Mouse (Mus musculus): ENCODE measurements around the gene Gm4881. TPM values are rescaled to one million over a fixed set of nuclear protein-coding genes. Genes with fewer than 3 reads are reported as not detected.
"Not testable (repeated sequence)": the region's sequence is repeated elsewhere in the genome, so short reads cannot be mapped to it uniquely, and the experiment has no call there.

Gene Gm4881
- total RNA-seq, 2 experiments from 2014 or later: not detected

- intact Hi-C loops (cut with DNase I): loop anchor here (5.0 kb wide), 2 partner anchors 70 to 175 kb away; partner anchors contain the start of gene Rabac1
- peak; percentile 21 to 25 for DNase-seq
These were observed 42.5 kb downstream of the Gm4881 start for GRCm38 (mm10) chr7:24901842-24902241.

DNA sequence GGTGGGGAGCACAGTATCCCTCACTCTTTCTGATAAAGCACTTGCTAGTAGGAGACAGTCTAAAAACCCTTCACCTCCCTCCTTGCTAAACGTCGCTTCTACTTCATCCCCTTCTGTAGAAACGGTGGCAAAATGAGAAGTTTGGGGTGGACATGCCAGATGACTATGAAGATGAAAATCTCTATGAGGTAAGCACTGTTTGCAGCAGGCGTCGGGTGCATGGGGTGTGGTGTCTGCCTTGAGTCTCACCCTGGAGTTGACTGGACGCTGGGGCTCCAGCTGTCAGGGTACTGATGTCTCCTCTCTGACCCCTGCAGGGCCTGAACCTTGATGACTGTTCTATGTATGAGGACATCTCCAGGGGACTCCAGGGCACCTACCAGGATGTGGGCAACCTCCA is 43.2 kb downstream of the Gm4881 start:
- DNase-seq: peak in 1 of 2 experiments; percentile 5
- intact Hi-C loops (cut with DNase I): loop anchor here (5.0 kb wide), 2 partner anchors 71 to 176 kb away; partner anchors contain the start of gene Rabac1

- intact Hi-C loops (cut with DNase I): no loop called here
- DNase-seq: no peak
These were observed 46.3 kb downstream of the Gm4881 start for GRCm38 (mm10) chr7:24897959-24898358.

GRCm38 (mm10) chr7:24897224-24897623 is 47.1 kb downstream of the Gm4881 start, which contains the start of gene Cd79a:
TSS of gene Cd79a (plus strand) at chr7:24897381.
- intact Hi-C loops (cut with DNase I): no loop called here
- DNase-seq: no peak

GRCm38 (mm10) chr7:24896269-24896668 is 48.0 kb downstream of the Gm4881 start:
- no peak for DNase-seq
- intact Hi-C loops (cut with DNase I): no loop called here

DNA sequence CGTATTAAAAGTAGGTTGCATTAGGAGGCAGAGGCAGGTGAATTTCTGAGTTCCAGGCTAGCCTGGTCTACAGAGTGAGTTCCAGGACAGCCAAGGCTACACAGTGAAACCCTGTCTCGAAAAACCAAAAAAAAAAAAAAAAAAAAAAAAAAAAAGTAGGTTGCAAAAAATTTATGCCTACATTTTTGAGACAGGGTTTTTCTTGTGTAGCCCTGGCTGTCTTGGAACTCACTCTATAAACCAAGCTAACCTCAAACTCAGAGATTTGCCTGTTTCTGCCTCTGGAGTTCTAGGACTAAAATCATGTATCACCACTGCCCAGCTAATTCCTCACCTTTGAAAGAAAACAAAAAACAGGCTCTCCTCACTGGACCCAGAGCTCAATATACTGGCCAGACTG is 48.5 kb downstream of the Gm4881 start:
- DNase-seq; intact Hi-C loops (cut with DNase I): not testable (repeated sequence)

- intact Hi-C loops (cut with DNase I): no loop called here
- DNase-seq: no peak
These were observed 52.1 kb downstream of the Gm4881 start for GRCm38 (mm10) chr7:24892125-24892583.

DNA sequence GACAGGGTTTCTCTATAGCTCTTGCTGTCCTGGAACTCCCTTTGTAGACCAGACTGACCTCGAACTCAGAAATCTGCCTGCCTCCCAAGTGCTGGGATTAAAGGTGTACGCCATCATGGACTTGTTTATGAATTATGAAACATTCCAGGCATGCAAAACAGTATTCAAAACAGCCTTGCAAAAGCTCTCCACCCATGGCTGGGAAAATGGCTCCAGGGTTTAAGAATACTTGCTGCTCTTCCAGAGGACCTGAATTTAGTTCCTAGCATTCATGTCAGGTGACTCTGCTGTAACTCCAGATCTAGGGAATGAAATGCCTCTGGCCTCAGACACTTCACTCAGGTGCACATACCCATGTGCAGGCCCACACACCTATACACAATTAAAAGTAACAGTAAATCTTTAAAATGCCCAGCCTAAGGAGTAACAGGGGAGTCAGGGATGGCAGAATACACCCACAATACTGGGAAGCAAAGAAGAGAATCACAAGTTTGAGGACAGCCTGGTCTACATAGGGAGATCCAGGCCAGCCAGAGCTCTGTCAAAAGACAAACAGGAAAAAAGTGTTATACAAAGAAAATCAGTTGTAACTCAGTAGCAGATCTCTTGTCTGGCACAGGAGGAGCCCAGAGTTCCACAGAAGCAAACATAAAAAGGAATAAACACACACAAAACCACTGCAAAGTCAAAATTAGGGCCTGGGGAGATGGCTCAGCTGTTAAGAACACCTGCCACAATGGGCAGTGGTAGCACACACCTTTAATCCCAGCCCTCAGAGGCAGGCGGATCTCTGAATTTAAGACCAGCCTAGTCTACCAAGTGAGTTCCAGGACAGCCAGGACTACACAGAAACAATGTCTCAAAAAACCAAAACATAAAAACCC is 52.8 kb downstream of the Gm4881 start:
- intact Hi-C loops (cut with DNase I): loop anchor here (2.0 kb wide), 1 partner anchor 73 kb away; no protein-coding TSS in a partner anchor
- no peak for DNase-seq

GRCm38 (mm10) chr7:24890281-24891216 is 53.7 kb downstream of the Gm4881 start:
- intact Hi-C loops (cut with DNase I): loop anchor here (1.0 to 2.0 kb wide), 3 partner anchors 14 to 74 kb away; no protein-coding TSS in a partner anchor
- DNase-seq: peak; percentile 82 to 83

DNA sequence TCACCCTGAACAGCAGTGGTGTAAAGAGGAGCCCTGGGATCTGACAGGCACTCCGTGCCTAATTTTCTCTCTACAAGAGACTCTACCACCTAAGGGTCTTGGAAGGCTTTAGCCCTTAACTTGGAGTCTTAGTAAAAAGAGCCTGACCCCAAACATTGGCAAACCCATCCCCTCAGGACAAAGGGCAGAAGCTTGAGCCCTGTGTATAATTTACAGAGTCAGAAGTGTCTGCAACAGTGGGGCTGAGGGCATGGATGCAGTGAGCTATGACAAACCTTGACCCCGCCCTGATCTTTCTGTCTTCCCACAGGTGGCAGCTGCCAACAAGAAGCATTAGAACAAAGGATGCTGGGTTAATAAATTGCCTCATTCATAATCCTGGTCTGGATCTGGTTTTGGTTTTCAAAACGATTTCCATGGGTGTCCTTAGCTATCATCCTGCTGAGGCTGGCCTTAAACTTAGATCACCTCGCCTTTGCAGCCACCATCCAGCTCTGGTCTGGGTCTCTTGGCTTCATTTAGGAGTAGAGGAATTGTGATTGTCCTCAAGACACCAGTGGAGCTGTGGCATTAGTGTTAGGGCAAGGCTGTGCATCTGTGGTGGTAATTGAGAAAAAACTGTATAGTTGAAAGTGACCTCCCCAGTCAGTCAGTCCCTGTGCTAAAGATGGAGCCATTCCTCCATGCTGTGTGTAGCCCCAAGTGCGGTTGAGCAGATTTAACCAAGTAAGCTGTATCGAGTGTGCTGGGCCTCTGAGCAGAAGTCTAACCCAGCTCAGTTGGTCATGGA is 54.7 kb downstream of the Gm4881 start:
- no peak for DNase-seq
- intact Hi-C loops (cut with DNase I): loop anchor here (1.0 to 2.0 kb wide), 3 partner anchors 15 to 75 kb away; no protein-coding TSS in a partner anchor

GRCm38 (mm10) chr7:24887096-24887495 is 57.2 kb downstream of the Gm4881 start:
- intact Hi-C loops (cut with DNase I): no loop called here
- no peak for DNase-seq

DNA sequence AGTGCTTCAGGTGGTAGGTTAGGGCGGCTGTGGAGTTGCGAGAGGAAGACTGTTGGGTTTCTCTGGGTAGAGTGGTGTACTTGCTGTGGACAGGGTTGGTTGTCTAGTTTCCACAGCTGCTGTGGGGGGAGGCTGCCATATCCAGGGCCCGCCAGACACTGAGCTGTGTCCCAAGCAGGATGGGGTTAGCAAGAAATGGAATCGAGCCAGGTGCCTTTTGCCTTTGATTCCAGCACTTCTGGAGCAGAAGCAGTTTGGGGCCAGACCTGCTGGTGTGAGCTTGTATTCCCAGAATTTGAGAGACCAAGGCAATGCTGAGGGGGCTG is 58.0 kb downstream of the Gm4881 start:
- peak in 1 of 2 experiments; percentile 33 for DNase-seq
- intact Hi-C loops (cut with DNase I): no loop called here

- no peak for DNase-seq
- intact Hi-C loops (cut with DNase I): no loop called here
These were observed 58.6 kb downstream of the Gm4881 start for GRCm38 (mm10) chr7:24885468-24886307.

- intact Hi-C loops (cut with DNase I): no loop called here
- DNase-seq: no peak
These were observed 59.5 kb downstream of the Gm4881 start for GRCm38 (mm10) chr7:24884693-24885291.

GRCm38 (mm10) chr7:24883896-24884692 is 60.2 kb downstream of the Gm4881 start, which contains the start of gene Rps19:
TSS of gene Rps19 (plus strand) at chr7:24884371.
- peak; percentile 99 to 100 for DNase-seq
- intact Hi-C loops (cut with DNase I): no loop called here

DNA sequence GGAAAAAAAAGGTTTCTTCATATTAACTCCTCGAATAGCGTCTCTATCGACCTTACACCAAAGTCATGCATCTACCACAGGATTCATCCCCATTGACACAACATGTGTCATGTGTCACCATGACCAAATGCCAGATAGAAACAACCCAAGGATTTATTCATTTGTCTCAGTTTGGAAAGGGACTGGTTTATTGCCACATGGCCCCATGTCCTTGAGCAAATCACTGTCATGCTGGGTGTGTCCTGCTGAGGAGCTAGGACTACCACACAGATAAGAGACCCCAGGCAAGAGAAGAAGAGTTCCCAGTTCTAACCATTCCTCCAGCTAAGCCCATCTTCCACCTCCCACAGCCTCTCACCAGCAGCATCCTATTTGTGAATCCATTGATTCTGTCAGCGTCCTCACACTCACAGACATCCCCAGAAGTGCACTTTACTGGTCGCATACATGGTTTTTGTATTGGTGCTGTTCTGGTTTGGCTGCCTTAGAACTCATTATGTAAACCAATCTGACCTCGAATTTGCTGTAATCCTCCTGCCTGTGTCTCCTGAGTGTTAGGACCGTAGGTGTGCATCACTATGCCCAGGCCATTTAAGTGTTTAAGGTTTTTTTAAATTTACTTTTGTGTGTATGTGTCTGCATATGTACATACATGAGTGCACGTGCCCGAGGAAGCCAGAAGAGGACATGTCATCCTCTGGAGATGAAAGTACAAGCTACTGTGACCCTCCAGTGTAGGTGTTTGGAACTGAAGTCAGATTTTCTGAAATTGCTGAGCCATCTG is 61.7 kb downstream of the Gm4881 start:
- no peak for DNase-seq
- intact Hi-C loops (cut with DNase I): no loop called here

DNA sequence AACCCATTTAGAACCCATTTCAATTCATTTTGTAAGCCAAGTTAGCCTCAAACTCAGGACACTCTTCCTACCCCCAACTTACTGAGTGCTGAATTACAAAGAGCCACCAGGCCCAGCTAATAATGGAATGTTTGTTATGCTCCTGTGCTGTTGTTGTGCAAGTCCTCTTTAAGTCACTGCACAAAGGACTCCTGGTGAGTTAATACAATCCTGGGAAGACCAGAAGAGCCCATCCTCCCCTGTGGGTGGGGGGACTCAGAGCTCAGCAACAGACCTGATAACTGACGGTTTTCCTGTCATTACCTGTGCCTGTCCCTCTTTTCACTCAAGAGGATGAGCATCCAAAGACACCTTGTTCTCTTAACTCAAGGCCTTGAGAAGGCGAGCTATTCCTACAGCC is 64.7 kb downstream of the Gm4881 start:
- intact Hi-C loops (cut with DNase I): no loop called here

More for the DNA sequence above, 64.7 kb downstream of the Gm4881 start:
- no peak for DNase-seq
